Mouse (Mus musculus): ENCODE data around the gene Il18r1.

Gene Il18r1

GRCm38 (mm10) chr1:40494594-40494993 lies 29.2 kb downstream of the Il18r1 start:
- no peak for DNase-seq (ENCODE audit: low spot score in 2 of 2)

GRCm38 (mm10) chr1:40499708-40500107 lies 34.4 kb downstream of the Il18r1 start:
- DNase-seq (ENCODE audit: low spot score in 2 of 2) = no peak

- no peak for DNase-seq (ENCODE audit: low spot score in 2 of 2)
These were observed 35.8 kb downstream of the Il18r1 start for GRCm38 (mm10) chr1:40501126-40501525.

GRCm38 (mm10) chr1:40501546-40502398 lies 36.4 kb downstream of the Il18r1 start:
- DNase-seq (ENCODE audit: low spot score in 2 of 2) = no peak

GRCm38 (mm10) chr1:40504548-40504947 lies 39.2 kb downstream of the Il18r1 start:
- no peak for DNase-seq (ENCODE audit: low spot score in 2 of 2)

GRCm38 (mm10) chr1:40514851-40515585 lies 49.7 kb downstream of the Il18r1 start, which contains the start of gene Il18rap:
Gene Il18rap (plus strand): TSS chr1:40515362.
- no peak for DNase-seq (ENCODE audit: low spot score in 2 of 2)

GRCm38 (mm10) chr1:40516364-40516763 lies 51.0 kb downstream of the Il18r1 start:
- DNase-seq (ENCODE audit: low spot score in 2 of 2) = no peak

- DNase-seq (ENCODE audit: low spot score in 2 of 2) = no peak
These were observed 57.6 kb downstream of the Il18r1 start for GRCm38 (mm10) chr1:40522918-40523317.

- DNase-seq (ENCODE audit: low spot score in 2 of 2) = no peak
These were observed 58.8 kb downstream of the Il18r1 start for GRCm38 (mm10) chr1:40523971-40524722.

- no peak for DNase-seq (ENCODE audit: low spot score in 2 of 2)
These were observed 63.9 kb downstream of the Il18r1 start for GRCm38 (mm10) chr1:40529287-40529686.

GRCm38 (mm10) chr1:40537577-40537976 lies 72.2 kb downstream of the Il18r1 start:
- DNase-seq (ENCODE audit: low spot score in 2 of 2) = no peak

- peak in 1 of 2 experiments; percentile 10 for DNase-seq (ENCODE audit: low spot score in 2 of 2)
These were observed 79.3 kb downstream of the Il18r1 start for GRCm38 (mm10) chr1:40544650-40545049.

GRCm38 (mm10) chr1:40546645-40547044 lies 81.3 kb downstream of the Il18r1 start:
- DNase-seq (ENCODE audit: low spot score in 2 of 2) = no peak

- DNase-seq (ENCODE audit: low spot score in 2 of 2) = no peak
These were observed 81.8 kb downstream of the Il18r1 start for GRCm38 (mm10) chr1:40547064-40547572.

- no peak for DNase-seq (ENCODE audit: low spot score in 2 of 2)
These were observed 82.4 kb downstream of the Il18r1 start for GRCm38 (mm10) chr1:40547762-40548161.
